Mouse (Mus musculus) heart, embryonic 15.5 days (tissue): ENCODE measurements at regions not wholly inside any gene's neighbourhood (a gene's known extent, or its start where the extent isn't known, plus 50 kb on each side); places are given as distances from the start of the nearest gene placed in this dataset.

ENCODE experiments used
- ATAC-seq: fragments of 200-750 bp; cut with Nextera tagmentation; replicated peaks from 2 replicates; pipeline ENCODE4 v1.8.0; 2017; ENCODE audit warnings: low read depth, moderate TSS enrichment; ENCODE audit not compliant: insufficient number of reproducible peaks, insufficient read depth, low FRiP score
- H3K27ac ChIP-seq: fragments of 300-500 bp; sonication (generic); 2 replicates; pipeline ENCODE4 v1.5.1; 2015; ENCODE audit warnings: mild to moderate bottlenecking, inconsistent platforms
- H3K27me3 ChIP-seq: fragments of 300-500 bp; sonication (generic); 2 replicates; pipeline ENCODE4 v1.6.1; 2015; ENCODE audit warnings: inconsistent platforms
- H3K36me3 ChIP-seq: fragments of 300-500 bp; sonication (generic); 2 replicates; pipeline ENCODE4 v1.6.1; 2015; ENCODE audit warnings: mild to moderate bottlenecking, inconsistent platforms
- H3K4me1 ChIP-seq: fragments of 300-500 bp; sonication (generic); replicated peaks from 2 replicates; pipeline ENCODE4 v1.6.1; 2015; ENCODE audit warnings: inconsistent platforms
- H3K4me2 ChIP-seq: fragments of 300-500 bp; sonication (generic); 2 replicates; pipeline ENCODE4 v1.6.1; 2015; ENCODE audit warnings: inconsistent platforms, mild to moderate bottlenecking, moderate library complexity
- H3K4me3 ChIP-seq: fragments of 300-500 bp; sonication (generic); 2 replicates; pipeline ENCODE4 v1.5.1; 2015; ENCODE audit warnings: mild to moderate bottlenecking, inconsistent platforms
- H3K9ac ChIP-seq: fragments of 300-500 bp; sonication (generic); 2 replicates; pipeline ENCODE4 v1.6.1; 2015; ENCODE audit warnings: mild to moderate bottlenecking, inconsistent platforms
- H3K9me3 ChIP-seq: fragments of 300-500 bp; sonication (generic); replicated peaks from 2 replicates; pipeline ENCODE4 v1.6.1; 2016; ENCODE audit warnings: inconsistent platforms
- WGBS: fragments of 180-500 bp; shearing (Covaris S2); methylation state at CpG from one replicate; pipeline ENCODE4 v1.1.7; 2015; ENCODE audit warnings: mixed read lengths; 5-methylcytosine and 5-hydroxymethylcytosine counted together

DNA sequence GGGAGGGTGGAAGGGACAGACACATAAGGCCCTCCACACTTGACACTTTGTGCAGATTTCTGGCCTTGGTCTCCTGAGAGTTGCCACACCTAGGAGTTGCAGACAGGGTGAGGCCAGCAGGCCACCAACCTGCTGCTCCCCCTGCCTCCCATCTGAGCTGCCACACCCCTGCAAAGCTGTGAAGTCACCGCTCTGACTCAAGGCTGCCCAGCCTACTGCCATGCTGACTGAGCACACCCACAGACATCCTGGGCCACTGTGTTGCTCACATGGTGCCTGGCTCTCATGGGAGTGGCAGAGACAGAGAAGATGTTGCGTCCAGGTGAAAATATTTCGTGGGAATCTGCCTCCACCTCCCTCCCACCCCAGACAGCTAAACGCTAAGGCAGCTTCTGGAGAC lies 150.3 kb downstream of the Tfap2c start:
- no peak for ATAC-seq
- Histone ChIP-seq H3K27ac (no peak overlapping the region), H3K27me3 (no peaks in the 10 kb centered on the region), H3K4me3 (no peak overlapping the region), H3K9me3 (no peaks in the 10 kb centered on the region), H3K9ac (no peak overlapping the region), H3K36me3 (no peaks in the 10 kb centered on the region), H3K4me1 (no peaks in the 10 kb centered on the region), H3K4me2 (no peak overlapping the region)
- 67% methylated on average over 4 of the region's 4 CpGs for WGBS

GRCm38 (mm10) chr2:172710641-172711040 lies 161.2 kb downstream of the Tfap2c start:
- 73% methylated on average over 4 of the region's 4 CpGs for WGBS
- Histone ChIP-seq H3K27ac (no peak overlapping the region), H3K9me3 (no peaks in the 10 kb centered on the region)

GRCm38 (mm10) chr2:172726701-172727100 lies 177.3 kb downstream of the Tfap2c start:
- Histone ChIP-seq H3K36me3 (no peaks in the 10 kb centered on the region), H3K27ac (no peak overlapping the region), H3K4me2 (peak overlapping the region; percentile 31), H3K27me3 (peaks cover 66% of the 10 kb centered on the region), H3K4me1 (peaks cover 16% of the 10 kb centered on the region), H3K9ac (no peak overlapping the region), H3K4me3 (no peak overlapping the region), H3K9me3 (no peaks in the 10 kb centered on the region)
- 10% methylated on average over 13 of the region's 13 CpGs for WGBS
- no peak for ATAC-seq

More at GRCm38 (mm10) chr2:172710641-172711040, 161.2 kb downstream of the Tfap2c start:
- Histone ChIP-seq H3K36me3 (no peaks in the 10 kb centered on the region), H3K4me2 (no peak overlapping the region), H3K4me1 (peaks cover 3% of the 10 kb centered on the region; the same call in 1 of the 2 replicates), H3K9ac (no peak overlapping the region), H3K4me3 (no peak overlapping the region), H3K27me3 (peaks cover 4% of the 10 kb centered on the region; the same call in 1 of the 2 replicates)
- ATAC-seq: no peak

DNA sequence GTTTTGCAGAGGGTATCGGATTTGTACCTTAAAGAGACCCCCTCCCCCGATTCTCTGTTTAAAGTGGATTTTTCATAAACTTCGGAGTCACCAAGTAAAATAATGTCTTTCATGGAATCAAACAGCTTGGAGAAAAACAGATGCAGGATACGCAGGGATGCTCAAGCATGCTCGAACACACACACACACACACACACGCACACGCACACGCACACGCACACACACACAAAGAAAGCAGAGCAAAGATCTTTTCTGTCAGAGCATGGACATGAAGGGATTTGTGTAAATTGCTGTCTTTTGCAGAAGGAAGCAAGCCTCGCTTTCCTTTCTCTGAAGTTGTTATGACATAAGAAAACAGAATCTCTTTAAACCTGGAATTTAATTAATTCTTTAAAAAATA lies 178.2 kb downstream of the Tfap2c start:
- Histone ChIP-seq H3K27me3 (peaks cover 75% of the 10 kb centered on the region), H3K4me3 (no peak overlapping the region), H3K9ac (no peak overlapping the region), H3K36me3 (no peaks in the 10 kb centered on the region), H3K4me2 (peak overlapping the region; percentile 94; the same call in 1 of the 2 replicates), H3K9me3 (no peaks in the 10 kb centered on the region), H3K27ac (no peak overlapping the region), H3K4me1 (peaks cover 16% of the 10 kb centered on the region)
- WGBS: 52% methylated on average over 10 of the region's 10 CpGs
- no peak for ATAC-seq

DNA sequence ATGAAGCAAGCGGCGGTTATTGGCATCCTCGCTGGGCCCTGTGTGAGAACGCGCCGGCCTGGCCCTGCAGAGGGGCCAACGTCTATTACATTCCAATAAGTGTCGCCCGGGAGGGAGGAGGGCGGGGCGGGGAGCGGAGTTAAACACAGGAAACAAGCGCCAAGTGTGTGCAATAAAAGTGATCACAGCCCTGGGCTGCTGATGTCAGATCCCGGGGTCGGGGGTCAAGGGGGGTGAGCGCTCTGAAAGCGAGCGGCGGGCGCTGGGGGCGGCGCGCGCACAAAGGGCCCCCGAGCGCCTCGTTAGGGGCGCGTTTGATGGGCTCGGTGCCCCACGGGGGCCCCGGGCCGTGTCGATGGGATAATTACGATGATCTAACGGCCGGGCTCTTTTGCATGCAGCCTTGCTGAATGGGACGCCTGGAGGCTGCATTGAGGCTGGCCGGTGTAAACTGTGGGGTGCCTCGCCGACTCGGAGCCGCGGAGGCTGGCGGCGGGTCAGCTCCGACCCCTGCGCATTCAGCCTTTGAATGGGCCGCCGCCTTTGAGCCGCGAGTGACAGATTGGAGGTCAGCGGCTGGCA lies 178.9 kb downstream of the Tfap2c start:
- Histone ChIP-seq H3K4me2 (peak overlapping the region; percentile 94), H3K4me3 (peak overlapping the region; percentile 54), H3K27ac (no peak overlapping the region), H3K27me3 (peaks cover 82% of the 10 kb centered on the region), H3K4me1 (peaks cover 16% of the 10 kb centered on the region), H3K9ac (peak overlapping the region; percentile 38), H3K9me3 (no peaks in the 10 kb centered on the region), H3K36me3 (no peaks in the 10 kb centered on the region)
- no peak; the same call in 1 of the 2 replicates for ATAC-seq
- 1% methylated on average over 53 of the region's 53 CpGs for WGBS

- Histone ChIP-seq H3K9me3 (no peaks in the 10 kb centered on the region), H3K9ac (no peak overlapping the region), H3K4me2 (peak overlapping the region; percentile 94; the same call in 1 of the 2 replicates), H3K4me1 (peaks cover 16% of the 10 kb centered on the region), H3K36me3 (no peaks in the 10 kb centered on the region), H3K4me3 (0 out of 2 replicates have a peak overlapping the region, but pooled peaks have one; percentile 54), H3K27me3 (peaks cover 91% of the 10 kb centered on the region), H3K27ac (no peak overlapping the region)
- 78% methylated on average over 4 of the region's 4 CpGs for WGBS
- no peak for ATAC-seq
These were observed 179.8 kb downstream of the Tfap2c start for GRCm38 (mm10) chr2:172729151-172729550.

- WGBS: 71% methylated on average over 9 of the region's 9 CpGs
These were observed 180.3 kb downstream of the Tfap2c start for GRCm38 (mm10) chr2:172729741-172730140.

GRCm38 (mm10) chr2:172731408-172731807 lies 182.0 kb downstream of the Tfap2c start:
- H3K9ac ChIP-seq: no peak overlapping the region
- 0 out of 2 replicates have a peak overlapping the region, but pooled peaks have one; percentile 12 for H3K4me3 ChIP-seq
- H3K36me3 ChIP-seq: no peaks in the 10 kb centered on the region
- no peak for ATAC-seq
- H3K4me2 ChIP-seq: peak overlapping the region; percentile 29; the same call in 1 of the 2 replicates
- peaks cover 97% of the 10 kb centered on the region for H3K27me3 ChIP-seq
- no peaks in the 10 kb centered on the region for H3K9me3 ChIP-seq
- H3K27ac ChIP-seq: no peak overlapping the region
- peaks cover 16% of the 10 kb centered on the region for H3K4me1 ChIP-seq
- 4% methylated on average over 18 of the region's 18 CpGs for WGBS

More at GRCm38 (mm10) chr2:172729741-172730140, 180.3 kb downstream of the Tfap2c start:
- peaks cover 95% of the 10 kb centered on the region for H3K27me3 ChIP-seq
- H3K4me2 ChIP-seq: no peak overlapping the region
- H3K9ac ChIP-seq: no peak overlapping the region
- no peaks in the 10 kb centered on the region for H3K9me3 ChIP-seq
- H3K27ac ChIP-seq: no peak overlapping the region
- H3K4me1 ChIP-seq: peaks cover 16% of the 10 kb centered on the region
- ATAC-seq: no peak
- no peak overlapping the region for H3K4me3 ChIP-seq
- no peaks in the 10 kb centered on the region for H3K36me3 ChIP-seq

- Histone ChIP-seq H3K9ac (no peak overlapping the region), H3K4me1 (peaks cover 13% of the 10 kb centered on the region), H3K9me3 (no peaks in the 10 kb centered on the region), H3K4me2 (no peak overlapping the region), H3K27ac (no peak overlapping the region), H3K27me3 (peaks cover 97% of the 10 kb centered on the region), H3K36me3 (no peaks in the 10 kb centered on the region), H3K4me3 (no peak overlapping the region)
- WGBS: 9% methylated on average over 19 of the region's 19 CpGs
- no peak for ATAC-seq
These were observed 183.2 kb downstream of the Tfap2c start for GRCm38 (mm10) chr2:172732453-172733210.

GRCm38 (mm10) chr2:172733403-172733995 lies 184.1 kb downstream of the Tfap2c start:
- Histone ChIP-seq H3K4me1 (peaks cover 6% of the 10 kb centered on the region), H3K9ac (no peak overlapping the region), H3K27ac (no peak overlapping the region), H3K36me3 (no peaks in the 10 kb centered on the region), H3K9me3 (no peaks in the 10 kb centered on the region), H3K4me3 (no peak overlapping the region), H3K27me3 (peaks cover 97% of the 10 kb centered on the region), H3K4me2 (no peak overlapping the region)
- no peak for ATAC-seq
- 7% methylated on average over 9 of the region's 9 CpGs for WGBS

- no peaks in the 10 kb centered on the region for H3K9me3 ChIP-seq
- H3K4me3 ChIP-seq: no peak overlapping the region
- peaks cover 4% of the 10 kb centered on the region; the same call in 1 of the 2 replicates for H3K4me1 ChIP-seq
- no peak overlapping the region for H3K4me2 ChIP-seq
- no peak overlapping the region for H3K9ac ChIP-seq
- H3K27me3 ChIP-seq: peaks cover 96% of the 10 kb centered on the region
- no peaks in the 10 kb centered on the region for H3K36me3 ChIP-seq
- 13% methylated on average over 6 of the region's 6 CpGs for WGBS
- no peak for ATAC-seq
- H3K27ac ChIP-seq: no peak overlapping the region
These were observed 186.2 kb downstream of the Tfap2c start for GRCm38 (mm10) chr2:172735621-172736020.
